Mouse (Mus musculus): Measurements from ENCODE around the gene Ciz1. TPM values are rescaled to one million over a fixed set of nuclear protein-coding genes. Genes with fewer than 3 reads are reported as not detected.

Ciz1 gene
- 54.4 and 56.7 TPM in 2 replicates for polyA plus RNA-seq (2015; fragmentation: Nextera tagmentation; extraction: Ambion mirVana)

DNA sequence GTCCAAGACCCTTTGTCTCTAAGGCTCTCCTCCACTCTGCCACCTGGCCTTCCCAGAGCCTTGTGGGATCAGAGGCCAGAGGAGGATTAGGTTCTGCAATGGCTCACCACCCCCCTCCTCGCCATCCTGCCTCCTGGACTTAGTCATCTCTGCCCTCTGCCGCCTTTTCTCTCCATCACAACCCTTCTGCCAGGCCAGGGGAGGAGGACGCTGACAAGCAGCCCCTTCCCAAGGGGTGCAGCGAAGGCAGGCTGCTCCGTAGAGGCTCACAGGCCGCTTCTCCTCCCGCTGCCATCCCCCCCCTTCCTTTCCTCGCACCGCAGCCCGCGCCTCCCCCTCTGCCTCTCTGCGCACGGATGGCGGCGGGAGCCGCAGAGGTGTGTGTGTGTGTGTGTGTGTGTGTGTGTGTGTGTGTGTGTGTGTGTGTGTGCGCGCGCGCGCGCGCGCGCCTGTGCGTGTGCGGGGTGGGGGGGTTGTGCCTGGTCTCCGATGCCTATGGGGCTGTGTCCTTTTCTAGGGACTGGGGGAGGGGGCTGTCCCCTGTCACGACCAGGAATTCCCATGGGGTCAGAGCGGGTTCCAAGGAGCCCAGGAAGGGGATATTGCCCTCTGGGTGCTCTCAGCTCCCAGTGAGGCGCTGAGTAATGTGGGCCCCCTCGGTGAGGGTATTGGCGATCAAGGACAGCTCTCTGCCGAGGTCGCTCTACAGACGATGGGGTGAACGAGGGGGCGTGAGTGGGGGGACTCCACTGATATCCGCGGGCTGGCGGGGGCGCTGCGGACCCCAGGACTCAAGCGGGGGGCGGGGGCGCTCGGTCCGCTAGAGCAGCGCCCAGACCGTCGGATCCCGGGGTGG is at the start of gene Ciz1:
TSS of gene Ciz1 (plus strand) at position 177 of the 856 bp plus-strand sequence.
- WGBS = 0% methylated on average over 37 of the region's 52 CpGs
- Histone ChIP-seq H3K4me3 (replicated peaks) (peak within 1 kb of the TSS; percentile 68), H3K27me3 (no peaks in the 10 kb centered on the region), H3K9me3 (no peaks in the 10 kb centered on the region), H3K9ac (replicated peaks) (peak within 1 kb of the TSS; percentile 91), H3K27ac (peak within 1 kb of the TSS; percentile 95), H3K4me1 (replicated peaks) (peaks cover 33% of the 10 kb centered on the region), H3K4me2 (replicated peaks) (peak within 1 kb of the TSS; percentile 76), H3K36me3 (no peaks in the 10 kb centered on the region)
- peak; percentile 68 for ATAC-seq

DNA sequence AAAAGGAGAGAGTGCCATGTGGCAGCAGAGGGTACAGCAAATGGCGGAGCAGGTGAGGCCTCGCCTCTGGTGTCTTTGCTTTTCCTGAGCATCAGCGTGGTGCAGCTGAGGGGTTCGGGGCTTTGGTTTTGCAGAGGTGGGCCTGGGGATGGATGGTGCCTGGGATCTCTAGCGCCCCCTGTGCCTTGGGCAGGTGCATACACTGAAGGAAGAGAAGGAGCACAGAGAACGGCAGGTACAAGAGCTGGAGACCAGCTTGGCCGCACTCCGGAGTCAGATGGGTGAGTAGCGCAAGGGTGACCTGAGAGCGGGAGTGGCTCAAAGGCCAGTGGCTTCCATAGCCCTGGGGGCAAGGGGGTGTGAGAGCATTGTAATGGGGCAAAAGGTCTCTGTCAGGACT is 49.2 kb upstream of the Ciz1 start:
- no peaks in the 10 kb centered on the region for H3K9me3 ChIP-seq
- 90% methylated on average over 10 of the region's 10 CpGs for WGBS

DNA sequence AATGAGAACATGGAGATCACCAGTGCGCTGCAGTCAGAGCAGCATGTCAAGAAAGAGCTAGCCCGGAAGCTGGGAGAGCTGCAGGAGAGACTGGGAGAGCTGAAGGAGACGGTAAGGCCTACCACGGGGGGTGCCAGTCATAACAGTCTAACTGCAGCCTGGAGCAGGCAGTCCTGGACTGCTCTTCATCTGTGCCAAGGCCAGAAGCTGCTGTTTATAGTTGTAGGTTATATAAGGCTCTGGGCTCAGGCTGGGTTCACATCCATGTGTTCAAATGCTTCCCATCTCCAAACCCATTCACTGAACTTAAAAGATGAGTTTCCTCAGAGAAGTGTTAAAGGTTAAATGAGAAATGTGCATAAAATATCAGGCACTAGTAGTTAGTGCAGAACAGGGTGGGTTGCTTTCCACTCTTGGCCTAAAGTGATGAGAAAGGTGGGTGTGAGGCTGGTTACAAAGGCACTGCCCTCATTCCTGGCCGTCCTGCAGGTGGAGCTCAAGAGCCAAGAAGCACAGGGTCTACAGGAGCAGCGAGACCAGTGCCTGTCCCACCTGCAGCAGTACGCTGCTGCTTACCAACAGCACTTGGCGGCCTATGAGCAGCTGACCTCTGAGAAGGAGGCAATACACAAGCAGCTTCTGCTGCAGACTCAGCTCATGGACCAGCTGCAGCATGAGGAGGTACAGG is 47.8 kb upstream of the Ciz1 start:
- Histone ChIP-seq H3K4me1 (replicated peaks) (no peaks in the 10 kb centered on the region), H3K9ac (replicated peaks) (no peak overlapping the region), H3K4me3 (replicated peaks) (no peak overlapping the region), H3K9me3 (no peaks in the 10 kb centered on the region), H3K27ac (no peak overlapping the region), H3K36me3 (peaks cover 92% of the 10 kb centered on the region), H3K27me3 (no peaks in the 10 kb centered on the region), H3K4me2 (replicated peaks) (no peak overlapping the region)
- 0 out of 2 replicates have a peak, but pooled peaks have one; percentile 46 for ATAC-seq
- 54% methylated on average over 8 of the region's 8 CpGs for WGBS

More for the DNA sequence above, 49.2 kb upstream of the Ciz1 start:
- Histone ChIP-seq H3K4me2 (replicated peaks) (no peak overlapping the region), H3K27me3 (no peaks in the 10 kb centered on the region), H3K4me1 (replicated peaks) (no peaks in the 10 kb centered on the region), H3K4me3 (replicated peaks) (no peak overlapping the region), H3K9ac (replicated peaks) (no peak overlapping the region), H3K27ac (no peak overlapping the region), H3K36me3 (peaks cover 95% of the 10 kb centered on the region)
- no peak for ATAC-seq

DNA sequence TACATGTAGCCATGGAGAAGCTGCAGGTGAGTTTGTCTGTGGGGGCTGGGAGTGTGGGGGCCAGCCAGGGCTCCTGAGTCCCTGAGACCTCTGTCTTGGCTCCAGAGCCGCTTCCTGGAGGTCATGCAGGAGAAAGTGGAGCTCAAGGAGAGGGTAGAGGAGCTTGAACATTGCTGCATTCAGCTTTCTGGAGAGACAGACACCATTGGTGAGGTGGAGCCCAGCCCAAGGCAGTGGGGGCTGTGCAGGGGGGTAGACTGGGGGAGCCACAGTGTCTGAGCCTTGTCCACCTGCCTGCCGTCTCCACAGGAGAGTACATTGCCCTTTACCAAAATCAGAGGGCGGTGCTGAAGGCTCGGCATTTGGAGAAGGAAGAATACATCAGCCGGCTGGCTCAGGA is 46.5 kb upstream of the Ciz1 start:
- Histone ChIP-seq H3K9me3 (no peaks in the 10 kb centered on the region), H3K9ac (replicated peaks) (no peak overlapping the region), H3K27me3 (peaks cover 8% of the 10 kb centered on the region), H3K4me1 (replicated peaks) (peaks cover 1% of the 10 kb centered on the region; the same call in 1 of the 2 replicates), H3K4me2 (replicated peaks) (no peak overlapping the region), H3K36me3 (peaks cover 92% of the 10 kb centered on the region), H3K4me3 (replicated peaks) (no peak overlapping the region), H3K27ac (no peak overlapping the region)
- 90% methylated on average over 5 of the region's 5 CpGs for WGBS
- no peak for ATAC-seq

DNA sequence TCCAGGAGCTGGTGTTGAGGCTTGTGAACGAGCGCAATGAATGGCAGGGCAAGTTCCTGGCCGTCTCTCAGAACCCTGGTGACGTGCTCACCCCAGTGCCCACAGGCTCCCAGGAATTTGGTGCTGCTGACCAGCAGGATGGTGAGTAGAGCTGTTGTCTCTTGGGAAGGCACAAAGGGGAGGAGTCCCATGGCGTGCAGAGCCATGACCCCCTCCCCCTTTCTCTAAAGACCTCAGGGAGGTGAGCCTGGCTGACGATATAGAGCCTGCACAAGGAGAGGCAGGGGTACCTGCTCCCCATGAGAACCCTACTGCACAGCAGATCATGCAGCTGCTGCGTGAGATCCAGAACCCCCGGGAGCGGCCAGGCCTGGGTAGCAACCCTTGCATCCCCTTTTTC is 46.0 kb upstream of the Ciz1 start:
- no peak overlapping the region for H3K9ac ChIP-seq (replicated peaks)
- H3K36me3 ChIP-seq = peaks cover 90% of the 10 kb centered on the region
- H3K4me1 ChIP-seq (replicated peaks) = peaks cover 6% of the 10 kb centered on the region; the same call in 1 of the 2 replicates
- no peaks in the 10 kb centered on the region for H3K9me3 ChIP-seq
- no peak for ATAC-seq
- peaks cover 10% of the 10 kb centered on the region for H3K27me3 ChIP-seq
- no peak overlapping the region for H3K4me3 ChIP-seq (replicated peaks)
- 84% methylated on average over 9 of the region's 9 CpGs for WGBS
- no peak overlapping the region for H3K4me2 ChIP-seq (replicated peaks)
- no peak overlapping the region for H3K27ac ChIP-seq

DNA sequence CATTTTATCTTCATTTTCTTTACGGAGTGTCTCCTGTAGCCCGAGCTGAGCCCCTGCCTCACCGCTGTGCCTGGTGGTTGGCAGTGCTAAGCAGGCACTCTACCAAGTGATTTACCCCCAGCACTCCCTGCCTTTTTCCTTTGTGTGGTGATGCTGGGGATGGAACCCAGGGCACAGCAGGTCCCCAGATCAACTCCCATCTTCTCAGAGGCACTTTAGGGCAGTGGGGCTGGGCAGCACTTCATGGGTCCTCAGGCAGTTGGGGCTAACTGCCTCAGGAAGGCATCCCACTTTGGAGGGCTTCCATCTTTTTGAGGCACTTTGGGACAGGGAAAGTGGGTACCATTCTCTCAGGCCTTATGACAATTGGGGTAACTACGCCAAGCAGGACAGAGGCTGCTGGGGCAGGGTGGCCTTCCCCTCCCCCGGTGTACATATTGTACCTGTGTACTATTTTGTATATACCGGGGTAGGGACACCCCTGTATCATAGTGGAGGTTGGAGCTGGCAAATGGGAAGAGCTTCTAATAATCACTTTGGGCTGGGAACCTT is 44.8 kb upstream of the Ciz1 start:
- no peak for ATAC-seq
- Histone ChIP-seq H3K27ac (no peak overlapping the region), H3K4me3 (replicated peaks) (no peak overlapping the region), H3K27me3 (peaks cover 16% of the 10 kb centered on the region), H3K36me3 (peaks cover 80% of the 10 kb centered on the region), H3K4me2 (replicated peaks) (no peak overlapping the region), H3K9ac (replicated peaks) (no peak overlapping the region), H3K4me1 (replicated peaks) (peaks cover 18% of the 10 kb centered on the region), H3K9me3 (no peaks in the 10 kb centered on the region)
- WGBS = 90% methylated on average over 6 of the region's 6 CpGs

DNA sequence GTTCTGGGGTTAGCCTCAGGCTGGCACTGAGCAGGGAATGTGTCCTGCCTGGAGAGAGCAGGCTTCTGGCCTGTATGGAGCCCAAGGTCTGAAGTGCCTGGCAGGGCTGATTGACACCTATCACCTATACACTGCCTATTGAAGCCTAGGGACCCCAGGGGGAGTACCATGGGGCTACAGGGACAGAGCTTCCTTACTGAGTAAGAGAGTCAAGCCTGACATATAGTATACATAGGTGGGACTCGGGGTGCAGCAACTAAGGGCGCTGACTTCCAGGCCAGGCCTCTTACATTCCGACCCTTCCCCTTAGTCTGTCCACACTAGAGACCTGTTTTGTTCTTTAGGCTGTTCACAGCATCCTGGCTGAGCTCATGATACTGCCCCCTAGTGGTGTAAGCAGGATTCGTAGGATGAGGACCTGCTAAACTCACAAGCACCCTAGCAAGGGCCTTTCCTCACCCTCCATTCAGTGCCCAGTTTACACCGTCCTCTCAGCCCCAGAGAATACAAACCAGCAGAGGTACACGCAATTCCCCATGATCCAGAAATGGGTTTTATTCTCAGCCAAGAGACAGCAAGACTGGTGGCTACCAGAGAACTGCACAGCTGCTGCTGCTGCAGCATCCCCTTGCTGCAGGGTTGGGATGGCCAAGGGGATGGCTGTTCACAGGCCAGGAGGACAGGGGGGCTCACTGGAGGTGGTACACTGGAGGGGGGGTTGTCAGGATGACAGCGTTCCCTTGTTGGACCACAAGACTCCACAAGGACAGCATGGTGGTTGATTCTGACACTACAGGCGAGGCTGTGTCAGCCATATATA is 44.0 kb upstream of the Ciz1 start:
- H3K27me3 ChIP-seq = peaks cover 17% of the 10 kb centered on the region
- ATAC-seq = peak; percentile 12; the same call in 1 of the 2 replicates
- 49% methylated on average over 8 of the region's 8 CpGs for WGBS
- H3K9me3 ChIP-seq = no peaks in the 10 kb centered on the region
- H3K27ac ChIP-seq = no peak overlapping the region
- H3K4me1 ChIP-seq (replicated peaks) = peaks cover 23% of the 10 kb centered on the region
- H3K36me3 ChIP-seq = peaks cover 77% of the 10 kb centered on the region
- no peak overlapping the region for H3K4me2 ChIP-seq (replicated peaks)
- H3K4me3 ChIP-seq (replicated peaks) = no peak overlapping the region
- H3K9ac ChIP-seq (replicated peaks) = no peak overlapping the region

DNA sequence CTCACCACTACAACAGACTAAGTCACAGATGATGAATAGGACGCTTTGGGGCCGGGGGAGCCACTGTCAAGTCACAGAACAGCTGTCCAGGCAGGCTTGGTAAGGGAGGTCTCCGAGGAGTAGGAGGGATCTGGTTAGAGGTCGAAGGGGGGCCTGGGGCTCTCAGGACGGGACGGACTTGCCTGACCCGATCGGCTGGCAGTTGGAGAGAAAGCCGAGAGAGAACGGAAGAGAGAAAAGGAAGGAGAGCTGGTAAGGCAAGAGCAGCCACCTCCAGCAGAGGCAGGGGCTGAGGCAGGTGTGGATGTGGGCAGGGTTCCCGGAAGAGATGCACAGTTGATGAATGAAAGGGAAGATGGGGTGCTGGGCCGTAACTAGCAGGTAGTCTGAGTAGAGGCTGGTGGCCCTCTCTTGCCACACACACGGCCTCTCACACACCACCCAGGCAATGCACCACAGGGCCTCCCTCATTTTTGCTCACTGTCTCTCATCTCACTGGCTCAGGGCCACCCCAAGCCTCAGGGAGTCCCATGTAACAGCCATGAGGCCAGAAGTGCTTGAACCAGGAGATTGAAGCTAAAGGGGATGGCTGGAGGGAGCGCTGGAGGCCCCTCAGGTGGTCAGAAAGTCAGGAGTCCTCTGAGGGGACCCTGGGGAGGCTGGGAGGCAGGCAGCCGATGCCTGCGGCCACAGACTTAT is 43.1 kb upstream of the Ciz1 start:
- H3K36me3 ChIP-seq = peaks cover 73% of the 10 kb centered on the region
- peaks cover 24% of the 10 kb centered on the region for H3K27me3 ChIP-seq
- 91% methylated on average over 16 of the region's 16 CpGs for WGBS
- no peak overlapping the region for H3K9ac ChIP-seq (replicated peaks)
- peaks cover 23% of the 10 kb centered on the region for H3K4me1 ChIP-seq (replicated peaks)
- H3K4me2 ChIP-seq (replicated peaks) = no peak overlapping the region
- H3K4me3 ChIP-seq (replicated peaks) = no peak overlapping the region
- H3K27ac ChIP-seq = no peak overlapping the region
- H3K9me3 ChIP-seq = no peaks in the 10 kb centered on the region
- no peak for ATAC-seq

DNA sequence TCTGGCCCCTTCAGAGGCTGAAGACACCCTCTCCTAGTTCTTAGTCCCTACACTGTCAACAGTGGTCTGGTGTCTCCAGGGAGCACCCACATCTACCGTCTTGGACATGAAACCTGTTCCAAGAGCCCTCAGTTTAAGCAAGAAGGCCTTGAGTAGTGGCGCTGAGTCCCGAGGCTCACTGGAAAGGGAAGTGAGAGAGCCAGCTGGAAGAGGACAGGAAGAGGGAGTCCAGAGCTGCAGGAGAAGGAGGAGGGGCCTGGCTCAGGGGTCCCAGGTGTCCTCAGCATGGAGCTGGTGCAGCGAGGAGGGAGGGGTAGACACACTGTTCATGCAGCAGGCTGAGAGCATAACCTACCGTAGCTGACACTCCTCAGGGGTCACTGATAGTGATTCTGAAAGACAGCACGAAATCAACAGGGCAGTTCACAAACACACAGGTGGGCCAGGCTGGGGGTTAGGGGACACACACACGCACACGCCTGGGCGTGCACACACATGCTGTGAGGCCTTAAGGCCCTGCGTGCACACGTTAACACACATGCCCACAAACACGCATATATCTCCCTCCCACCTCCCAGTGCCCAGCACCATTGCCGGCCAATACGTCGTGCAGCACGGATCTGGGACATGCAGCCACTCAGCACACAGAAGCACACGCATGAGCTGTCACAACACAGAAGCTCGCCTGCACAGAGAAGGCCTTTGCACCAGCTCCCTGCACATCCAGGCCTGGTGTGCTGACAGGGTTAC is 41.9 kb upstream of the Ciz1 start:
- no peak overlapping the region for H3K4me2 ChIP-seq (replicated peaks)
- no peak for ATAC-seq
- H3K27ac ChIP-seq = no peak overlapping the region
- no peak overlapping the region for H3K9ac ChIP-seq (replicated peaks)
- no peaks in the 10 kb centered on the region for H3K9me3 ChIP-seq
- peaks cover 69% of the 10 kb centered on the region for H3K36me3 ChIP-seq
- H3K4me3 ChIP-seq (replicated peaks) = no peak overlapping the region
- H3K27me3 ChIP-seq = peaks cover 30% of the 10 kb centered on the region
- H3K4me1 ChIP-seq (replicated peaks) = peaks cover 23% of the 10 kb centered on the region
- WGBS = 90% methylated on average over 18 of the region's 18 CpGs

DNA sequence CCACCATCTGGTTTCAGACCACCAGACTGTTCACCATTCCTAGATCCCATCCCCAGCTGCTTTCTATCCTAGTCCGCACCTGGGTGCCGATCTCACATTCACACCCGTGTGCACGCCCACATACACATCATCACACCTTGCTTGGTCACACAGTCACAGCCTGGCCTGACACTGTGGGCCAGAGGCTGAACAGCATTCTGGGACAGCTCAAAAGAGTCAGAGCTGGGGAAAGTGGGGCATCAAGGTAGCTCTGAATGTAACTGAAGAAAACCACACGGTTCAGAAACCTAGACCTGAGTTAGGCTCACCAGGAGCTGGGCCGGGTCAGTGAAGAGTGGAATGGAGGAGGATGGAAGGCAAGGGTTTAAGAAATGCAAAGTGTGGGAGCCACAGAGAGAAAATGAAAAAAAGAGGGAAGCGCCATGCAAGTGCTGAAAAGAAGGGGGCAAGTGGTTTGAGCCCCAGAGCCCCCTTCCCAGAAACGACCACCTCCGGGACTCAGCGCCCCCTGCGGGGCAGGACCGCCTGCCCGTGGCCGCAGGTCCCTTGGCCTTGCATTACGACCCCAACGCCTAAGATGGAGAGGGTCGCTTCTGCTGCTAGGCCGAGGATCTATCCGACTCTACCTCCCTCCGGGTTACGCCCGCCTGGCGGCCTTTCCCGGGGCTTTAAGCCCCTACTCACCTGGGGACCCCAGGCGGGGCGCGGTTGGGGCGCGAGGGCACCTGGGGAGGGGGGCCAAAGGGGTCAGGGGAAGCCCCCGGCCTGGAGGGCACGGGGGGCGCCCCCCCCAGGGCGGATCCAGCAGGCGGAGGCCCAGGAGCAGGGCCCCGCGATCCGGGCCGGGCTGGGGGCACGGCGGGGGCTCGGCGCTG is 40.4 kb upstream of the Ciz1 start:
- Histone ChIP-seq H3K9me3 (no peaks in the 10 kb centered on the region), H3K27ac (no peak overlapping the region; the same call in 1 of the 2 replicates), H3K4me3 (replicated peaks) (peak overlapping the region; percentile 49), H3K4me1 (replicated peaks) (peaks cover 26% of the 10 kb centered on the region), H3K4me2 (replicated peaks) (peak overlapping the region; percentile 94), H3K36me3 (peaks cover 59% of the 10 kb centered on the region), H3K9ac (replicated peaks) (peak overlapping the region; percentile 78), H3K27me3 (peaks cover 36% of the 10 kb centered on the region)
- WGBS = 12% methylated on average over 41 of the region's 42 CpGs
- no peak for ATAC-seq
